ENCODE assay signal across 8 mouse cellular contexts in genomic region chr4:44260244-44260643, GRCm38 (mm10). TPM values are rescaled to one million over a fixed set of nuclear protein-coding genes. Genes with fewer than 3 reads are reported as not detected.
DNase-seq lines count a peak whose midpoint lies in the region; ATAC-seq and TF ChIP-seq lines count a peak whose summit lies in the region.

No protein-coding gene starts in this region.

- no peak overlapping the region for H3K4me3 ChIP-seq in CH12.LX (replicated peaks in 1 of 3; ENCODE audit: low read depth in 2 of 3, low read length in 2 of 3, poor library complexity in 1 of 3)
- H3K4me3 ChIP-seq in limb, embryonic 11.5 days (ENCODE audit: low read depth, low read length): no peak overlapping the region

- H3K4me2 ChIP-seq in CH12.LX (ENCODE audit: insufficient read depth, low read depth, poor library complexity, severe bottlenecking): peak overlapping the region; percentile 67; the same call in 1 of the 2 replicates
- H3K4me2 ChIP-seq in limb, embryonic 11.5 days (ENCODE audit: low read depth, severe bottlenecking): no peak overlapping the region

- H3K79me2 ChIP-seq in CH12.LX (replicated peaks; ENCODE audit: control insufficient read depth, extremely low read depth, insufficient read depth, poor library complexity, severe bottlenecking): no peaks in the 10 kb centered on the region

- H3K27me3 ChIP-seq in CH12.LX (replicated peaks): peaks cover 17% of the 10 kb centered on the region
- no peaks in the 10 kb centered on the region for H3K27me3 ChIP-seq in limb, embryonic 11.5 days (ENCODE audit: control insufficient read depth, insufficient read depth, low read length)

- dilution Hi-C loops in CH12.LX (cut with MboI; ENCODE audit: extremely low pct_ligation_motif_present, extremely low pct_unique_long_range_greater_than_20kb, low sequenced_read_pairs): no loop called here

- H3K9ac ChIP-seq in CH12.LX (ENCODE audit: insufficient read depth, low read depth): no peak overlapping the region
- no peak overlapping the region for H3K9ac ChIP-seq in limb, embryonic 11.5 days (ENCODE audit: low read length)

- no peaks in the 10 kb centered on the region for H3K9me3 ChIP-seq in CH12.LX (replicated peaks; ENCODE audit: low read length)
- H3K9me3 ChIP-seq in limb, embryonic 11.5 days (ENCODE audit: control insufficient read depth, low read length): no peaks in the 10 kb centered on the region

- TF ChIP-seq POLR2A in CH12.LX (IDR thresholded peaks at IDR 0.05; ENCODE audit: low read depth, low read length): no peak

- intact Hi-C loops in heart, postnatal 25 days (cut with DNase I): no loop called here

- no peak for TF ChIP-seq CTCF in CH12.LX (conservative IDR thresholded peaks at IDR 0.05 in 1 of 2, IDR thresholded peaks at IDR 0.05 in 1 of 2; ENCODE audit: low read depth in 2 of 2, low read length in 2 of 2)

- TF ChIP-seq RAD21 in CH12.LX (IDR thresholded peaks at IDR 0.05; ENCODE audit: low read depth, low read length): no peak

- WGBS in limb, embryonic 11.5 days: 5% methylated on average over 10 of the region's 10 CpGs

- no peak for TF ChIP-seq EP300 in CH12.LX (IDR thresholded peaks at IDR 0.05; ENCODE audit: low read length)

- in situ Hi-C loops in CH12.LX (cut with MboI; ENCODE audit: low pct_ligation_motif_present, low pct_unique_long_range_greater_than_20kb, low sequenced_read_pairs): no loop called here

- no peaks in the 10 kb centered on the region for H3K36me3 ChIP-seq in CH12.LX (replicated peaks in 1 of 2; ENCODE audit: control insufficient read depth in 1 of 2, insufficient read depth in 1 of 2, low read length in 1 of 2)
- H3K36me3 ChIP-seq in limb, embryonic 11.5 days (ENCODE audit: control insufficient read depth, insufficient read depth, low read length): no peaks in the 10 kb centered on the region

- no peak for ATAC-seq in limb, embryonic 11.5 days (ENCODE audit: insufficient number of reproducible peaks, low FRiP score, low TSS enrichment, low read depth)

- no peak overlapping the region for H3K27ac ChIP-seq in CH12.LX (ENCODE audit: insufficient read depth, low read depth)
- no peak overlapping the region for H3K27ac ChIP-seq in limb, embryonic 11.5 days (replicated peaks; ENCODE audit: low read depth, low read length)

- DNase-seq in heart, adult 11 months: peak; percentile 56
- no peak for DNase-seq in heart, postnatal 25 days (ENCODE audit: low spot score)
- peak; percentile 51 for DNase-seq in CH12.LX (ENCODE audit: extremely low read depth)
- peak; percentile 84 for DNase-seq in embryo, embryonic 10 days (ENCODE audit: low spot score)
- DNase-seq in limb, embryonic 11.5 days (ENCODE audit: low spot score): peak; percentile 85
- peak; percentile 9 to 13 for DNase-seq in spleen, postnatal 36 days (ENCODE audit: low spot score in 2 of 2)
- DNase-seq in right cerebral cortex, adult 18-20 months: no peak
- no peak for DNase-seq in left cerebral cortex, adult 18-20 months (ENCODE audit: low spot score in 2 of 2)

- H3K4me1 ChIP-seq in CH12.LX (ENCODE audit: control insufficient read depth in 1 of 2, insufficient read depth in 2 of 2): no peaks in the 10 kb centered on the region
- no peaks in the 10 kb centered on the region for H3K4me1 ChIP-seq in limb, embryonic 11.5 days (ENCODE audit: control insufficient read depth, insufficient read depth, low read length)

TF ChIP-seq in CH12.LX, 34 proteins besides CTCF, POLR2A, EP300 and RAD21:
- TF ChIP-seq SIN3A (IDR thresholded peaks at IDR 0.05; ENCODE audit: low read length): peak; percentile 73; the same call in 1 of the 2 replicates
- TF ChIP-seq USF2 (conservative IDR thresholded peaks at IDR 0.05; ENCODE audit: low read depth, low read length): no peak
- peak; percentile 92 for TF ChIP-seq MXI1 (IDR thresholded peaks at IDR 0.05; ENCODE audit: low read depth, low read length)
- TF ChIP-seq MYC (IDR thresholded peaks at IDR 0.05; ENCODE audit: low read depth, low read length): no peak
- TF ChIP-seq ETS1 (conservative IDR thresholded peaks at IDR 0.05; ENCODE audit: low read depth, low read length): no peak
- TF ChIP-seq MAZ (IDR thresholded peaks at IDR 0.05; ENCODE audit: low read depth, low read length): 0 out of 2 replicates have a peak, but pooled peaks have one; percentile 29
TF ChIP-seq in CH12.LX: peak in this region for 3.

RNA-seq across cellular contexts. Expression of gene Rnf38, which starts 26.7 kb away (rescaled TPM):
- 10 to 100 TPM; 30.4 to 32.7 TPM for total RNA-seq in heart, postnatal 25 days (2021)
- total RNA-seq in CH12.LX (2012; rRNA removed) (4.9 and 5.4 TPM in 2 replicates), CH12.LX (2014; rRNA removed) (6.4 and 6.6 TPM in 2 replicates)
- 10.2 and 13.2 TPM in 2 replicates for polyA plus RNA-seq in CH12.LX (2012; ENCODE audit: insufficient read length, low read depth)
- polyA plus RNA-seq in limb, embryonic 11.5 days (2014; fragmentation: Nextera tagmentation; extraction: Ambion mirVana): 36.6 and 39.3 TPM in 2 replicates
- total RNA-seq in left cerebral cortex, adult 18-20 months (2021): 10 to 100 TPM; 56.1 to 61.6 TPM

RNA-seq across cellular contexts. Expression of gene Melk, which starts 40.4 kb away (rescaled TPM):
- total RNA-seq in heart, postnatal 25 days (2021): under 1 TPM; 0.49 to 0.70 TPM
- 25.0 and 25.6 TPM in 2 replicates for total RNA-seq in CH12.LX (2012; rRNA removed)
- total RNA-seq in CH12.LX (2014; rRNA removed): 44.9 and 48.7 TPM in 2 replicates
- 46.7 and 47.4 TPM in 2 replicates for polyA plus RNA-seq in CH12.LX (2012; ENCODE audit: insufficient read length, low read depth)
- polyA plus RNA-seq in limb, embryonic 11.5 days (2014; fragmentation: Nextera tagmentation; extraction: Ambion mirVana): 63.8 and 65.3 TPM in 2 replicates
- 1 to 10 TPM in 1 of 2 experiments, under 1 TPM in 1; 0.51 to 1.1 TPM for total RNA-seq in left cerebral cortex, adult 18-20 months (2021)

Comparison
In these comparisons a context has a peak if more than half of its experiments do, and no peak if none do; other contexts are left out.
1. DNase-seq: peak in heart, adult 11 months (single experiment), CH12.LX (single experiment), embryo, embryonic 10 days (single experiment), limb, embryonic 11.5 days (single experiment) and spleen, postnatal 36 days (2 of 2); none in heart, postnatal 25 days (single experiment), right cerebral cortex, adult 18-20 months (single experiment) and left cerebral cortex, adult 18-20 months (0 of 2).
2. RNA of gene Rnf38, which starts 26.7 kb away (total RNA-seq): 56.1 to 61.6 TPM in left cerebral cortex, adult 18-20 months and 30.4 to 32.7 TPM in heart, postnatal 25 days; 4.9 to 6.6 TPM in CH12.LX; every median in the first group is over 4 times any median in the second.
3. RNA of gene Melk, which starts 40.4 kb away (total RNA-seq): 25.0 to 48.7 TPM in CH12.LX; 0.51 to 1.1 TPM in left cerebral cortex, adult 18-20 months and 0.49 to 0.70 TPM in heart, postnatal 25 days; every median in the first group is over 10 times any median in the second.